Mouse (Mus musculus): ENCODE results near the gene Snx11. TPM values are rescaled to one million over a fixed set of nuclear protein-coding genes. Genes with fewer than 3 reads are reported as not detected.
"Not testable (repeated sequence)": the region's sequence is repeated elsewhere in the genome, so short reads cannot be mapped to it uniquely, and the experiment has no call there.

Snx11 gene
- total RNA-seq, 1 experiment: 57.6 TPM

DNA sequence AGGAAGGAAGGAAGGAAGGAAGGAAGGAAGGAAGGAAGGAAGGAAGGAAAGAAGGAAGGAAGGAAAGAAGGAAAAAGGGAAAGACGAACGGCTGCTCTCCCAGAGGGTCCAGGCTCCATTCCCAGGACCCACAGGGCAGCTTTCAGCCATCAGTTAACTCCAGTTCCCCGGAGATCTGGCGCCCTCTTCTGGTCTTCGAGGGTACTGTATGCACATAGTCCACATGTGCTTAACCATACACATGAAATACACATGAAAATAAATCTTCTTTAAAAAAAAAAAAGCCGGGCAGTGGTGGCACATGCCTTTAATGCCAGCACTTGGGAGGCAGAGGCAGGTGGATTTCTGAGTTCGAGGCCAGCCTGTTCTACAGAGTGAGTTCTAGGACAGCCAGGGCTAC lies 7.5 kb upstream of the Snx11 start:
- H3K9ac ChIP-seq (ENCODE audit: insufficient read depth, low read depth, low read length, poor library complexity, severe bottlenecking); H3K27ac ChIP-seq (ENCODE audit: insufficient read depth, low read depth, low read length, poor library complexity, severe bottlenecking); in situ Hi-C loops (cut with MboI; ENCODE audit: low sequenced_read_pairs in 2 of 2, unreplicated experiment in 2 of 2); H3K9me3 ChIP-seq (ENCODE audit: control insufficient read depth, insufficient read depth, low read depth, low read length); H3K4me3 ChIP-seq (ENCODE audit: insufficient read depth in 1 of 2, low read depth in 1 of 2, low read length in 2 of 2, poor library complexity in 1 of 2, severe bottlenecking in 1 of 2); H3K36me3 ChIP-seq (ENCODE audit: control insufficient read depth, insufficient read depth, low read length, poor library complexity, severe bottlenecking): not testable (repeated sequence)
- peak; percentile 51; the same call in 1 of the 2 replicates for TF ChIP-seq ZC3H11A (IDR thresholded peaks at IDR 0.05; ENCODE audit: borderline replicate concordance, low read depth, low read length)
- H3K4me1 ChIP-seq (ENCODE audit: control insufficient read depth in 2 of 2, insufficient read depth in 2 of 2, low read length in 2 of 2, poor library complexity in 1 of 2): peaks cover 10 to 11% of the 10 kb centered on the region in 2 experiments
- peak; percentile 82 for DNase-seq (ENCODE audit: low read depth, low spot score)

DNA sequence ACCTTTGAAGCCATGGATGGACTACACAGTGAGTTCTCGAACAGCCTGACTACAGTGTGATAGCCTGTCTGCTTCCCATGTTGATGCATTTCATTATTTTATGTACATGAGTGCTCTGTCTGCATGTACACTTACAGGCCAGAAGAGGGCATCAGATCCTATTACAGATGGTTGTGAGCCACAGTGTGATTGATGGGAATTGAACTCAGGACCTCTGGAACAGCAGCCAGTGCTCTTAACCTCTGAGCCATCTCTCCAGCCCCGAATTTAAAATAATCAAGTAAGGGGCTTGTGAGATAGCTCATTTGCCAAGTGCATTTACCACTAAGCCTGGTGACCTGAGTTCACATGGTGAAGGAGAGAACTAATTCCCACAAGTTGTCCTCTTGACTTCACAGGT lies 4.1 kb upstream of the Snx11 start:
- TF ChIP-seq ZC3H11A (IDR thresholded peaks at IDR 0.05; ENCODE audit: borderline replicate concordance, low read depth, low read length) (no peak), CHD2 (IDR thresholded peaks at IDR 0.05; ENCODE audit: low read depth, low read length) (no peak)
- Histone ChIP-seq H3K36me3 (ENCODE audit: control insufficient read depth, insufficient read depth, low read length, poor library complexity, severe bottlenecking) (no peaks in the 10 kb centered on the region), H3K9ac (ENCODE audit: insufficient read depth, low read depth, low read length, poor library complexity, severe bottlenecking) (peak overlapping the region; percentile 60; the same call in 1 of the 2 replicates), H3K4me1 (ENCODE audit: control insufficient read depth in 2 of 2, insufficient read depth in 2 of 2, low read length in 2 of 2, poor library complexity in 1 of 2) (peaks cover 6 to 9% of the 10 kb centered on the region in 2 experiments), H3K4me3 (ENCODE audit: insufficient read depth in 1 of 2, low read depth in 1 of 2, low read length in 2 of 2, poor library complexity in 1 of 2, severe bottlenecking in 1 of 2) (no peak overlapping the region), H3K9me3 (ENCODE audit: control insufficient read depth, insufficient read depth, low read depth, low read length) (no peaks in the 10 kb centered on the region), H3K27ac (ENCODE audit: insufficient read depth, low read depth, low read length, poor library complexity, severe bottlenecking) (peak overlapping the region; percentile 89)
- in situ Hi-C loops (cut with MboI; ENCODE audit: low sequenced_read_pairs in 2 of 2, unreplicated experiment in 2 of 2): no loop called here
- DNase-seq (ENCODE audit: low read depth, low spot score): no peak

DNA sequence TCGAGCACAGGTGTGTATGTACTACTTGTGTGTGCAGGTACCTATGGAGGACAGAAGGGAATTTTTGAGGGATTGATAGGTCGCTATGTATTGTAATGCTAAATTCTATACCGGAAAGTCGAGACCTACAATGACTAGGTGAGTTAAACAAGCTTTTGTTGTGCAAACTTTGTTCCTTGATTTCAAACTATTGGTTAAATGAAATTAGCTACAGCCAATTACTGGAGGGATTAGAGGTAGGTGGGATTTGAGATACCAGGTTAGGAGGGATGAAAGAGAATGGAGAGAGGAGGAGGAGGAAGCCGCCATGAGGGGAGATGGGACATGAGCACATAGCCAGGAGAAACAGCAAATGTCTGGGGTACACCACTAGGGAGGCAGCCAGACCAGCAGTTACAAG lies 2.9 kb upstream of the Snx11 start:
- peak overlapping the region; percentile 89 for H3K27ac ChIP-seq (ENCODE audit: insufficient read depth, low read depth, low read length, poor library complexity, severe bottlenecking)
- DNase-seq (ENCODE audit: low read depth, low spot score): no peak
- in situ Hi-C loops (cut with MboI; ENCODE audit: low sequenced_read_pairs in 2 of 2, unreplicated experiment in 2 of 2): no loop called here

DNA sequence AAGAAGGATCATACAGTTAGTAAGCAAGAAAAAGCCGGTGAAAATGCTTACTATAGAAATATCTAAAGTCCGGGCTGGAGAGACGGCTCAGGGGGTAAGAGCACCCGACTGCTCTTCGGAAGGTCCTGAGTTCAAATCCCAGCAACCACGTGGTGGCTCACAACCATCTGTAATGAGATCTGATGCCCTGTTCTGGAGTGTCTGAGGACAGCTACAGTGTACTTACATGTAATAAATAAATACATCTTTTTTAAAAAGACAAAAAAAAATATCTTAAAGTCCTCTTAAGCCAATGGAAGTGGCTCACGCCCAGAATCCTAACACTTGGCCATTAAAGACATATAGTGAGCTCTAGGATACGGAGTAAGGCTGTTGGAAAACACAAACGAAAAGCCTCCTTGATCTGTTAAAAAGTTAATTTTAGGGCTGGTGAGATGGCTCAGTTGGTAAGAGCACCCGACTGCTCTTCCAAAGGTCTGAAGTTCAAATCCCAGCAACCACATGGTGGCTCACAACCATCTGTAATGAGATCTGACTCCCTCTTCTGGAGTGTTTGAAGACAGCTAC lies 785 bp upstream of the Snx11 start:
- H3K9me3 ChIP-seq (ENCODE audit: control insufficient read depth, insufficient read depth, low read depth, low read length); H3K4me1 ChIP-seq (ENCODE audit: control insufficient read depth in 2 of 2, insufficient read depth in 2 of 2, low read length in 2 of 2, poor library complexity in 1 of 2); in situ Hi-C loops (cut with MboI; ENCODE audit: low sequenced_read_pairs in 2 of 2, unreplicated experiment in 2 of 2); H3K36me3 ChIP-seq (ENCODE audit: control insufficient read depth, insufficient read depth, low read length, poor library complexity, severe bottlenecking); DNase-seq (ENCODE audit: low read depth, low spot score): not testable (repeated sequence)
- H3K4me3 ChIP-seq (ENCODE audit: insufficient read depth in 1 of 2, low read depth in 1 of 2, low read length in 2 of 2, poor library complexity in 1 of 2, severe bottlenecking in 1 of 2): peak overlapping the region; percentile 82 to 88
- peak overlapping the region; percentile 65; the same call in 1 of the 2 replicates for H3K9ac ChIP-seq (ENCODE audit: insufficient read depth, low read depth, low read length, poor library complexity, severe bottlenecking)
- peak overlapping the region; percentile 45; the same call in 1 of the 2 replicates for H3K27ac ChIP-seq (ENCODE audit: insufficient read depth, low read depth, low read length, poor library complexity, severe bottlenecking)

More for the DNA sequence above, 2.9 kb upstream of the Snx11 start:
- Histone ChIP-seq H3K36me3 (ENCODE audit: control insufficient read depth, insufficient read depth, low read length, poor library complexity, severe bottlenecking) (no peaks in the 10 kb centered on the region), H3K9me3 (ENCODE audit: control insufficient read depth, insufficient read depth, low read depth, low read length) (no peaks in the 10 kb centered on the region), H3K4me3 (ENCODE audit: insufficient read depth in 1 of 2, low read depth in 1 of 2, low read length in 2 of 2, poor library complexity in 1 of 2, severe bottlenecking in 1 of 2) (peak overlapping the region; percentile 14 to 35; a peak in 3 of 4 replicates), H3K9ac (ENCODE audit: insufficient read depth, low read depth, low read length, poor library complexity, severe bottlenecking) (peak overlapping the region; percentile 65; the same call in 1 of the 2 replicates), H3K4me1 (ENCODE audit: control insufficient read depth in 2 of 2, insufficient read depth in 2 of 2, low read length in 2 of 2, poor library complexity in 1 of 2) (peaks cover 3 to 9% of the 10 kb centered on the region in 2 experiments; a peak in 2 of 4 replicates)
- TF ChIP-seq MAFK (IDR thresholded peaks at IDR 0.05; ENCODE audit: insufficient read depth, low read depth, low read length) (peak; percentile 41; the same call in 1 of the 2 replicates), CHD2 (IDR thresholded peaks at IDR 0.05; ENCODE audit: low read depth, low read length) (no peak; the same call in 1 of the 2 replicates)

DNA sequence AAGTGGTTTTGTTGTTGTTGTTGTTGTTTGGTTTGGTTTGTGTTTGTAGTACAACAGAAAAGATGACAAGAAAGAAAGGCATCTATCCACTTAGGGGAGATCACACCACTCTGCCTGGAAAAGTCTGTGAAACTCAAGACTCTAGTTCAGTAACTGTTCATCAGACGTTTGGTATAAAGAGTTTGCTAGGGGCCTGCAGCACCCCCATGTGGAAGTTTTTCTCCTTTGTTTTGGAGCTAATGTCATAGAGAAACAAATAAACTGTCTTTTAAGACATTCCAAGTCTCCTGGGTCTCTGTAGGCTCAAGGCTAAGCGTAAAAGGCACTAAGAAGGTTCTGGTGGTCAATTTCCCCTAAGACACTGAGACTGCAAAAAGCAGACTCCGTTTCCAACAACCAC lies 1.3 kb downstream of the Snx11 start:
- in situ Hi-C loops (cut with MboI; ENCODE audit: low sequenced_read_pairs in 2 of 2, unreplicated experiment in 2 of 2): no loop called here
- Histone ChIP-seq H3K36me3 (ENCODE audit: control insufficient read depth, insufficient read depth, low read length, poor library complexity, severe bottlenecking) (peaks cover 21% of the 10 kb centered on the region), H3K9me3 (ENCODE audit: control insufficient read depth, insufficient read depth, low read depth, low read length) (no peaks in the 10 kb centered on the region), H3K4me3 (ENCODE audit: insufficient read depth in 1 of 2, low read depth in 1 of 2, low read length in 2 of 2, poor library complexity in 1 of 2, severe bottlenecking in 1 of 2) (peak overlapping the region in 1 of 2 experiments; percentile 88; a peak in 1 of 4 replicates), H3K27ac (ENCODE audit: insufficient read depth, low read depth, low read length, poor library complexity, severe bottlenecking) (no peak overlapping the region), H3K4me1 (ENCODE audit: control insufficient read depth in 2 of 2, insufficient read depth in 2 of 2, low read length in 2 of 2, poor library complexity in 1 of 2) (peaks cover 3 to 8% of the 10 kb centered on the region in 2 experiments; a peak in 2 of 4 replicates), H3K9ac (ENCODE audit: insufficient read depth, low read depth, low read length, poor library complexity, severe bottlenecking) (no peak overlapping the region)
- no peak for DNase-seq (ENCODE audit: low read depth, low spot score)
- no peak for TF ChIP-seq MAFK (IDR thresholded peaks at IDR 0.05; ENCODE audit: insufficient read depth, low read depth, low read length)
- no peak for TF ChIP-seq CHD2 (IDR thresholded peaks at IDR 0.05; ENCODE audit: low read depth, low read length)
- TF ChIP-seq ZNF384 (IDR thresholded peaks at IDR 0.05; ENCODE audit: low read depth, low read length): no peak
- TF ChIP-seq ZC3H11A (IDR thresholded peaks at IDR 0.05; ENCODE audit: borderline replicate concordance, low read depth, low read length): no peak

Measured in ES-E14 (cell line).